Mouse (Mus musculus): ENCODE results near the gene Patl2.

GRCm38 (mm10) chr2:122186106-122186505, at the start of gene Patl2, which contains the start of gene Terb2:
- TF ChIP-seq CTCF (IDR thresholded peaks at IDR 0.05), result no peak
- TF ChIP-seq EP300 (IDR thresholded peaks at IDR 0.05), result no peak
